Mouse (Mus musculus): ENCODE results near the gene Ptpn14. TPM values are rescaled to one million over a fixed set of nuclear protein-coding genes. Genes with fewer than 3 reads are reported as not detected.

The Ptpn14 gene
- polyA plus RNA-seq, 1 experiment from 2014 or later = 5.0 TPM

GRCm38 (mm10) chr1:189916422-189917125, 188.5 kb downstream of the Ptpn14 start:
- H3K4me3 ChIP-seq = no peak overlapping the region
- peak overlapping the region; percentile 77 for H3K27ac ChIP-seq
- H3K27me3 ChIP-seq (ENCODE audit: insufficient read depth, poor library complexity, severe bottlenecking) = peaks cover 17% of the 10 kb centered on the region; the same call in 1 of the 2 replicates
- peaks cover 12% of the 10 kb centered on the region for H3K36me3 ChIP-seq
- WGBS = 29% methylated on average over 10 of the region's 10 CpGs
- peaks cover 64% of the 10 kb centered on the region for H3K4me1 ChIP-seq (replicated peaks)
- peak; percentile 18 for DNase-seq (ENCODE audit: low spot score)
- H3K9me3 ChIP-seq = no peaks in the 10 kb centered on the region

GRCm38 (mm10) chr1:189917126-189917500, 189.0 kb downstream of the Ptpn14 start:
- H3K27me3 ChIP-seq (ENCODE audit: insufficient read depth, poor library complexity, severe bottlenecking) = peaks cover 17% of the 10 kb centered on the region; the same call in 1 of the 2 replicates
- H3K27ac ChIP-seq = peak overlapping the region; percentile 77
- H3K4me1 ChIP-seq (replicated peaks) = peaks cover 69% of the 10 kb centered on the region
- WGBS = 52% methylated on average over 4 of the region's 4 CpGs
- DNase-seq (ENCODE audit: low spot score) = no peak
- H3K9me3 ChIP-seq = no peaks in the 10 kb centered on the region
- H3K36me3 ChIP-seq = peaks cover 12% of the 10 kb centered on the region
- H3K4me3 ChIP-seq = no peak overlapping the region

GRCm38 (mm10) chr1:189919756-189920155, 191.7 kb downstream of the Ptpn14 start:
- no peak overlapping the region for H3K27ac ChIP-seq
- H3K4me1 ChIP-seq (replicated peaks) = peaks cover 68% of the 10 kb centered on the region
- DNase-seq (ENCODE audit: low spot score) = no peak
- WGBS = 93% methylated on average over 3 of the region's 3 CpGs
- H3K27me3 ChIP-seq (ENCODE audit: insufficient read depth, poor library complexity, severe bottlenecking) = peaks cover 32% of the 10 kb centered on the region
- H3K36me3 ChIP-seq = no peaks in the 10 kb centered on the region
- no peak overlapping the region for H3K4me3 ChIP-seq
- no peaks in the 10 kb centered on the region for H3K9me3 ChIP-seq

- Histone ChIP-seq H3K4me1 (replicated peaks) (peaks cover 61% of the 10 kb centered on the region), H3K36me3 (no peaks in the 10 kb centered on the region), H3K27ac (peak overlapping the region; percentile 94; the same call in 1 of the 2 replicates), H3K4me3 (peak overlapping the region; percentile 88), H3K9me3 (no peaks in the 10 kb centered on the region), H3K27me3 (ENCODE audit: insufficient read depth, poor library complexity, severe bottlenecking) (peaks cover 44% of the 10 kb centered on the region)
- 41% methylated on average over 28 of the region's 28 CpGs for whole genome bisulfite sequencing
- DNase-seq (ENCODE audit: low spot score) = peak; percentile 34
Observed at GRCm38 (mm10) chr1:189920701-189921567, 192.9 kb downstream of the Ptpn14 start.

GRCm38 (mm10) chr1:189921568-189921817, 193.4 kb downstream of the Ptpn14 start:
- DNase-seq (ENCODE audit: low spot score) = no peak
- Histone ChIP-seq H3K27me3 (ENCODE audit: insufficient read depth, poor library complexity, severe bottlenecking) (peaks cover 47% of the 10 kb centered on the region), H3K9me3 (no peaks in the 10 kb centered on the region), H3K27ac (peak overlapping the region; percentile 94), H3K4me1 (replicated peaks) (peaks cover 55% of the 10 kb centered on the region), H3K36me3 (no peaks in the 10 kb centered on the region), H3K4me3 (peak overlapping the region; percentile 88)
- WGBS = 2% methylated on average over 4 of the region's 4 CpGs

GRCm38 (mm10) chr1:189921818-189922592, 193.9 kb downstream of the Ptpn14 start, which contains the start of gene Smyd2:
Smyd2 (minus strand) TSS chr1:189922363.
- Histone ChIP-seq H3K4me3 (peak within 1 kb of the TSS; percentile 88), H3K36me3 (no peaks in the 10 kb centered on the region), H3K4me1 (replicated peaks) (peaks cover 50% of the 10 kb centered on the region), H3K9me3 (no peaks in the 10 kb centered on the region), H3K27ac (peak within 1 kb of the TSS; percentile 94), H3K27me3 (ENCODE audit: insufficient read depth, poor library complexity, severe bottlenecking) (peaks cover 51% of the 10 kb centered on the region)
- DNase-seq (ENCODE audit: low spot score) = peak; percentile 72
- under 1% methylated on average over 90 of the region's 90 CpGs for WGBS

- Histone ChIP-seq H3K4me3 (peak overlapping the region; percentile 88), H3K36me3 (no peaks in the 10 kb centered on the region), H3K4me1 (replicated peaks) (peaks cover 47% of the 10 kb centered on the region), H3K27ac (peak overlapping the region; percentile 94), H3K27me3 (ENCODE audit: insufficient read depth, poor library complexity, severe bottlenecking) (peaks cover 51% of the 10 kb centered on the region), H3K9me3 (no peaks in the 10 kb centered on the region)
- WGBS = 17% methylated on average over 9 of the region's 9 CpGs
- no peak for DNase-seq (ENCODE audit: low spot score)
Observed at GRCm38 (mm10) chr1:189922721-189923120, 194.7 kb downstream of the Ptpn14 start.

- H3K4me1 ChIP-seq (replicated peaks) = peaks cover 47% of the 10 kb centered on the region
- 81% methylated on average over 4 of the region's 4 CpGs for whole genome bisulfite sequencing
Observed at GRCm38 (mm10) chr1:189923157-189923556, 195.1 kb downstream of the Ptpn14 start.

GRCm38 (mm10) chr1:189923871-189924568, 196.0 kb downstream of the Ptpn14 start:
- Histone ChIP-seq H3K4me3 (no peak overlapping the region), H3K9me3 (no peaks in the 10 kb centered on the region), H3K36me3 (no peaks in the 10 kb centered on the region), H3K27me3 (ENCODE audit: insufficient read depth, poor library complexity, severe bottlenecking) (peaks cover 43% of the 10 kb centered on the region), H3K27ac (no peak overlapping the region), H3K4me1 (replicated peaks) (peaks cover 40% of the 10 kb centered on the region)
- no peak for DNase-seq (ENCODE audit: low spot score)
- 76% methylated on average over 22 of the region's 22 CpGs for WGBS

More at GRCm38 (mm10) chr1:189923157-189923556, 195.1 kb downstream of the Ptpn14 start:
- peaks cover 51% of the 10 kb centered on the region for H3K27me3 ChIP-seq (ENCODE audit: insufficient read depth, poor library complexity, severe bottlenecking)
- no peaks in the 10 kb centered on the region for H3K9me3 ChIP-seq
- no peak for DNase-seq (ENCODE audit: low spot score)
- no peak overlapping the region for H3K4me3 ChIP-seq
- no peaks in the 10 kb centered on the region for H3K36me3 ChIP-seq
- H3K27ac ChIP-seq = no peak overlapping the region

GRCm38 (mm10) chr1:189926279-189926678, 198.2 kb downstream of the Ptpn14 start:
- Histone ChIP-seq H3K36me3 (no peaks in the 10 kb centered on the region), H3K4me3 (no peak overlapping the region), H3K27me3 (ENCODE audit: insufficient read depth, poor library complexity, severe bottlenecking) (peaks cover 37% of the 10 kb centered on the region), H3K4me1 (replicated peaks) (peaks cover 30% of the 10 kb centered on the region), H3K27ac (no peak overlapping the region), H3K9me3 (no peaks in the 10 kb centered on the region)
- no peak for DNase-seq (ENCODE audit: low spot score)
- 69% methylated on average over 8 of the region's 8 CpGs for WGBS
